Mouse (Mus musculus) ES-CJ7 (cell line): ENCODE results near the gene Psmg4.

Experiments
- DNase-seq: peaks from one replicate; pipeline ENCODE4 v3.0.0; 2011; ENCODE audit warnings: low read depth, low spot score

The Psmg4 gene

GRCm38 (mm10) chr13:34195676-34196075 lies 32.9 kb downstream of the Psmg4 start:
- no peak for DNase-seq

- DNase-seq, result no peak
Measured at GRCm38 (mm10) chr13:34205216-34205615, 42.5 kb downstream of the Psmg4 start.

- no peak for DNase-seq
Measured at GRCm38 (mm10) chr13:34207714-34208470, 45.1 kb downstream of the Psmg4 start.

- DNase-seq, result no peak
Measured at GRCm38 (mm10) chr13:34211261-34211775, 48.6 kb downstream of the Psmg4 start.

GRCm38 (mm10) chr13:34212735-34213212 lies 50.0 kb downstream of the Psmg4 start:
- DNase-seq, result no peak

- no peak for DNase-seq
Measured at GRCm38 (mm10) chr13:34214855-34215254, 52.1 kb downstream of the Psmg4 start.

- DNase-seq, result no peak
Measured at GRCm38 (mm10) chr13:34218776-34219175, 56.0 kb downstream of the Psmg4 start.

- DNase-seq, result no peak
Measured at GRCm38 (mm10) chr13:34219728-34220127, 57.0 kb downstream of the Psmg4 start.

GRCm38 (mm10) chr13:34222985-34223384 lies 60.2 kb downstream of the Psmg4 start:
- DNase-seq, result no peak

- DNase-seq, result no peak
Measured at GRCm38 (mm10) chr13:34226940-34227339, 64.2 kb downstream of the Psmg4 start.
